Mouse (Mus musculus): ENCODE results near the gene Ttll5. TPM values are rescaled to one million over a fixed set of nuclear protein-coding genes. Genes with fewer than 3 reads are reported as not detected.

The Ttll5 gene
- polyA plus RNA-seq, 1 experiment from 2014 or later = 11.2 TPM

- no peaks in the 10 kb centered on the region for H3K4me1 ChIP-seq (replicated peaks)
- H3K36me3 ChIP-seq = peaks cover 18% of the 10 kb centered on the region; the same call in 1 of the 2 replicates
- no peak overlapping the region for H3K4me3 ChIP-seq
- H3K27ac ChIP-seq = no peak overlapping the region
- no peaks in the 10 kb centered on the region for H3K27me3 ChIP-seq
- H3K9me3 ChIP-seq (replicated peaks) = no peaks in the 10 kb centered on the region
- H3K4me2 ChIP-seq = no peak overlapping the region
- WGBS = 82% methylated on average over 7 of the region's 7 CpGs
- ATAC-seq (replicated peaks; ENCODE audit: insufficient number of reproducible peaks, insufficient read depth, low FRiP score, low read depth) = 0 out of 2 replicates have a peak, but pooled peaks have one; percentile 35
- no peak overlapping the region for H3K9ac ChIP-seq
Measured at GRCm38 (mm10) chr12:85848164-85848958, 23.9 kb downstream of the Ttll5 start.

DNA sequence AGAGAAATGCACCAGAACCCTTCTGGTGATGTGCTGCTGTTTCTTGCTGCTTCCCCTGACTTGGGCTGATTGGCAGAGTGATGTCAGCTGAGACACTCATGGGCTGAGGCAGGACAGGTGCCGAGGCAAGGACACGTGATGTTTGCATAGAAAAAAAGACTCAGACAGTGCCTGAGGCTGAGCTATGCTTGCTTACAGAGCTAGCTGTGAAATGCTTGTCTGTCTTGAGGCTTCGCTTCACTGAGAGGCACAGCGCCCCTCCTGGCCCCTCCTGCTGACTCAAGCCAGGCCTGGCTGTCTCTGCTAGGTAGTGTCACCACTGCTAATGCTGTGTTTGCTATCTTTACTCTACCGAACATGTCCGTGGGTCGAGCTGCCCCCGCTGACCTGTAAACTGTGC, 26.2 kb downstream of the Ttll5 start:
- WGBS = 71% methylated on average over 8 of the region's 8 CpGs
- Histone ChIP-seq H3K9me3 (replicated peaks) (no peaks in the 10 kb centered on the region), H3K27me3 (no peaks in the 10 kb centered on the region), H3K4me1 (replicated peaks) (0 out of 2 replicates have a peak, but pooled peaks cover 2% of the 10 kb centered on the region), H3K4me2 (no peak overlapping the region), H3K36me3 (peaks cover 12% of the 10 kb centered on the region; the same call in 1 of the 2 replicates), H3K4me3 (no peak overlapping the region), H3K27ac (no peak overlapping the region), H3K9ac (no peak overlapping the region)
- ATAC-seq (replicated peaks; ENCODE audit: insufficient number of reproducible peaks, insufficient read depth, low FRiP score, low read depth) = no peak

DNA sequence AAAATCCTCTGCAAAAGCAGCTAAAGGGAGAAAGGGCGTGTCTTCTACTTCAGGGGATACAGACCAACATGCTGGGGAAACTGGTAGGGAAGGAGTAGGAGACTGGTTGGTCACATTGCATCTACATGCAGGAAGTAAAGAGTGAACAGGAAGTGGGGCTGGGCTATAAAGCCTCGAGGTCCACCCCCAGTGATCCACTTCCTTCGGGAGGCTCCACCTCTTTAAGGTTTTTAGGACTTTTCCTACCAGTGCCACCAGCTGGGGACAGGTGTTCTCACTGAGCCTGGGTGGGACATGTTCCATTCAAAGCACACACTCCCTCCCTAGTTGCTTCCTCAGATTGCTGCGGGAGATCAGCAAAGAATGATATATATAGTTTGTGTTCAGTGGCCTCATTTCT, 29.4 kb downstream of the Ttll5 start:
- H3K36me3 ChIP-seq = peaks cover 11% of the 10 kb centered on the region; the same call in 1 of the 2 replicates
- WGBS = 74% methylated on average over 4 of the region's 4 CpGs
- 0 out of 2 replicates have a peak, but pooled peaks cover 2% of the 10 kb centered on the region for H3K4me1 ChIP-seq (replicated peaks)
- no peak overlapping the region for H3K27ac ChIP-seq
- H3K4me2 ChIP-seq = no peak overlapping the region
- no peak overlapping the region for H3K9ac ChIP-seq
- no peak for ATAC-seq (replicated peaks; ENCODE audit: insufficient number of reproducible peaks, insufficient read depth, low FRiP score, low read depth)
- H3K4me3 ChIP-seq = no peak overlapping the region
- no peaks in the 10 kb centered on the region for H3K27me3 ChIP-seq
- no peaks in the 10 kb centered on the region for H3K9me3 ChIP-seq (replicated peaks)

DNA sequence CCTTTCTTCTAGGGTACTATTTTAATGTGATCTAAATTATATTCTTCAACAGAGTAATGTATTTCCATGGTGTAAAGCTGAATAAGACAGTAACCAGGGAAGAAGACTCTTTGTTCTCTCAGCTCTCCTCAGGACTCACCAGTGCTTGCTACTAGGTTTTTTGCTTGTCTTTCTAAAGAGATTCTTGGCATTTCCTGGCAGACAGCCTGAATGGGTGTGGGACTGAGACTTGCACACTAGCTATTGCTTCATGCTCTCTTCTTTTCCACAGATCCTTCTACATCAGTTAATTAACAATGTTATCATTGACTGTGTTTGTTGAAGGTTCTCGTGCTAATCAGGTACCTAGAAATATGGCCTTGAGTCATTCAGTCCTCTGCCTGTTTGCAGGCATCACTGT, 29.8 kb downstream of the Ttll5 start:
- Histone ChIP-seq H3K4me3 (no peak overlapping the region), H3K27me3 (no peaks in the 10 kb centered on the region), H3K36me3 (peaks cover 11% of the 10 kb centered on the region; the same call in 1 of the 2 replicates), H3K4me1 (replicated peaks) (peaks cover 2% of the 10 kb centered on the region; the same call in 1 of the 2 replicates), H3K4me2 (no peak overlapping the region), H3K9ac (no peak overlapping the region), H3K27ac (no peak overlapping the region), H3K9me3 (replicated peaks) (no peaks in the 10 kb centered on the region)
- WGBS = 66% methylated on average over 1 of the region's 1 CpGs
- ATAC-seq (replicated peaks; ENCODE audit: insufficient number of reproducible peaks, insufficient read depth, low FRiP score, low read depth) = no peak

DNA sequence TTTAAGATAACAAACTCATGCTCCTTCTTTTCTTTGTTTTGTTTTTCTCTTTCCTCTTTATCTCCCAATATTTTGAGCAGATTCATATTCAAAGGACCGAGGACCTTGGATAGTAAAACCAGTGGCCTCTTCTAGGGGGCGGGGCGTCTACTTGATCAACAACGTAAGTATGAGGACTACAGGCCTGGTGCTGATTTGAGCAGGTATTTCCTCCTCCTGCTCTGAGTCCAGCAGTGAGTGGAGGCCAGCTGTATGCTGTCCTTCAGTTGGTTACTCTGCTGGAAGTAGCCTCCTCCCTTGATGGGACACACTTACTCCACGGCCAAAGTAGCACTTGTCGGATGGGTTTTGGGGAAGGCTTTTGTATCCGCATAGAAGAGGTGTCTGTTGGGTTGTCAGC, 32.8 kb downstream of the Ttll5 start:
- ATAC-seq (replicated peaks; ENCODE audit: insufficient number of reproducible peaks, insufficient read depth, low FRiP score, low read depth) = no peak
- Histone ChIP-seq H3K27me3 (no peaks in the 10 kb centered on the region), H3K4me2 (no peak overlapping the region), H3K4me1 (replicated peaks) (peaks cover 2% of the 10 kb centered on the region), H3K9me3 (replicated peaks) (no peaks in the 10 kb centered on the region), H3K27ac (no peak overlapping the region), H3K9ac (no peak overlapping the region), H3K4me3 (no peak overlapping the region), H3K36me3 (0 out of 2 replicates have a peak, but pooled peaks cover 4% of the 10 kb centered on the region)
- WGBS = 80% methylated on average over 7 of the region's 7 CpGs

DNA sequence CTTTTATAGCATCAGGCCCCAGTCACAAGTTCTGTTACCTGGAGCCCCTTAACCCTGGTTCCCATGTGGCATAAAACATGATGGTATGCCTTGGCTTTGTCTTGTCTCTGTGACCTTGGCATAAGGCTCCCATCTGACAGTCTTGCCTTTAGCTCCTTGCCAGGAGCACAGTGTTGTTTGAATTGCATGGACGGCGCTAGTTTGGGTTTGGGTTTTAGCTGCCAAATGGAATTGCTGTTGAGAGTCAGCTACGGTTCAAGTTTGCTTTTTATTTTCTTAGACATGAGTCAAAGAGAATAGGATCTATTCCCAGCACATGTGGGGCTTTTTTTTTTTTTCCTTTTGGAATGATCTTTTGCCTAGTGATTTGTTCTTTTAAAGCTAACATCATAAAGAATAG, 34.7 kb downstream of the Ttll5 start:
- 73% methylated on average over 3 of the region's 3 CpGs for WGBS
- no peaks in the 10 kb centered on the region for H3K27me3 ChIP-seq

GRCm38 (mm10) chr12:85859511-85860189, 35.2 kb downstream of the Ttll5 start:
- WGBS = 41% methylated on average over 3 of the region's 3 CpGs
- H3K9ac ChIP-seq = no peak overlapping the region
- H3K36me3 ChIP-seq = peaks cover 11% of the 10 kb centered on the region
- H3K4me1 ChIP-seq (replicated peaks) = no peaks in the 10 kb centered on the region; the same call in none of the 2 replicates
- ATAC-seq (replicated peaks; ENCODE audit: insufficient number of reproducible peaks, insufficient read depth, low FRiP score, low read depth) = 0 out of 2 replicates have a peak, but pooled peaks have one; percentile 18
- H3K27ac ChIP-seq = peak overlapping the region; percentile 3; the same call in 1 of the 2 replicates
- no peak overlapping the region for H3K4me2 ChIP-seq
- H3K9me3 ChIP-seq (replicated peaks) = no peaks in the 10 kb centered on the region
- no peak overlapping the region for H3K4me3 ChIP-seq
- H3K27me3 ChIP-seq = no peaks in the 10 kb centered on the region

More for the DNA sequence above, 34.7 kb downstream of the Ttll5 start:
- no peak overlapping the region for H3K4me2 ChIP-seq
- H3K4me1 ChIP-seq (replicated peaks) = no peaks in the 10 kb centered on the region; the same call in none of the 2 replicates
- no peak overlapping the region for H3K9ac ChIP-seq
- ATAC-seq (replicated peaks; ENCODE audit: insufficient number of reproducible peaks, insufficient read depth, low FRiP score, low read depth) = no peak
- H3K36me3 ChIP-seq = peaks cover 7% of the 10 kb centered on the region; the same call in 1 of the 2 replicates
- no peak overlapping the region for H3K4me3 ChIP-seq
- H3K9me3 ChIP-seq (replicated peaks) = no peaks in the 10 kb centered on the region
- peak overlapping the region; percentile 13; the same call in 1 of the 2 replicates for H3K27ac ChIP-seq

- H3K9ac ChIP-seq = peak overlapping the region; percentile 23; the same call in 1 of the 2 replicates
- no peaks in the 10 kb centered on the region for H3K27me3 ChIP-seq
- H3K4me2 ChIP-seq = no peak overlapping the region
- no peaks in the 10 kb centered on the region; the same call in none of the 2 replicates for H3K4me1 ChIP-seq (replicated peaks)
- no peak for ATAC-seq (replicated peaks; ENCODE audit: insufficient number of reproducible peaks, insufficient read depth, low FRiP score, low read depth)
- no peak overlapping the region for H3K27ac ChIP-seq
- H3K36me3 ChIP-seq = peaks cover 14% of the 10 kb centered on the region
- no peak overlapping the region for H3K4me3 ChIP-seq
- WGBS = 48% methylated on average over 2 of the region's 2 CpGs
- no peaks in the 10 kb centered on the region for H3K9me3 ChIP-seq (replicated peaks)
Measured at GRCm38 (mm10) chr12:85862514-85862913, 38.1 kb downstream of the Ttll5 start.

GRCm38 (mm10) chr12:85865526-85865925, 41.1 kb downstream of the Ttll5 start:
- Histone ChIP-seq H3K9ac (no peak overlapping the region), H3K4me3 (no peak overlapping the region), H3K4me1 (replicated peaks) (peaks cover 11% of the 10 kb centered on the region), H3K27ac (no peak overlapping the region), H3K27me3 (no peaks in the 10 kb centered on the region), H3K9me3 (replicated peaks) (no peaks in the 10 kb centered on the region), H3K36me3 (peaks cover 14% of the 10 kb centered on the region), H3K4me2 (no peak overlapping the region)
- ATAC-seq (replicated peaks; ENCODE audit: insufficient number of reproducible peaks, insufficient read depth, low FRiP score, low read depth) = no peak
- WGBS = 80% methylated on average over 3 of the region's 3 CpGs

DNA sequence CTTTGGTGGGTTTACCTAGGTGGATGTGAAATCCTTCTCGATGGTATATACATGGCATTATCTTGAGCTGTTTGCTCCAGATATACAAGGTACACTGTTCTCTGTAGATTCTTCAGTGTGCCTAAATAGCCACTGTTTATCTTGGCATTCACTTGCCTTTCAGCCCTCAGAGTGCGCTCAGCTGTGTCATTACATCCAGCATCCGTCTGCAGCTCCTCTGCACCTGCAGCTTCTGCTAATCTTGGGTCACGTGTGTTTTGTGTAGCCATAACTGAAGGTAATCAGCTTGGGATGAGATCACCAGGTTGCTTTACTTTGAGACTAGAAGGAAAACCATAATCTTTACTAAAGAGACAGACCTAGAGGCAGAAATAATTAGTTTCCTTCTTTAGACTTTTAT, 42.2 kb downstream of the Ttll5 start:
- no peaks in the 10 kb centered on the region for H3K9me3 ChIP-seq (replicated peaks)
- H3K4me3 ChIP-seq = no peak overlapping the region
- H3K27ac ChIP-seq = no peak overlapping the region
- peaks cover 14% of the 10 kb centered on the region for H3K36me3 ChIP-seq
- H3K4me1 ChIP-seq (replicated peaks) = peaks cover 11% of the 10 kb centered on the region
- no peak overlapping the region for H3K9ac ChIP-seq
- 59% methylated on average over 4 of the region's 4 CpGs for WGBS
- ATAC-seq (replicated peaks; ENCODE audit: insufficient number of reproducible peaks, insufficient read depth, low FRiP score, low read depth) = no peak
- H3K4me2 ChIP-seq = no peak overlapping the region
- H3K27me3 ChIP-seq = no peaks in the 10 kb centered on the region

DNA sequence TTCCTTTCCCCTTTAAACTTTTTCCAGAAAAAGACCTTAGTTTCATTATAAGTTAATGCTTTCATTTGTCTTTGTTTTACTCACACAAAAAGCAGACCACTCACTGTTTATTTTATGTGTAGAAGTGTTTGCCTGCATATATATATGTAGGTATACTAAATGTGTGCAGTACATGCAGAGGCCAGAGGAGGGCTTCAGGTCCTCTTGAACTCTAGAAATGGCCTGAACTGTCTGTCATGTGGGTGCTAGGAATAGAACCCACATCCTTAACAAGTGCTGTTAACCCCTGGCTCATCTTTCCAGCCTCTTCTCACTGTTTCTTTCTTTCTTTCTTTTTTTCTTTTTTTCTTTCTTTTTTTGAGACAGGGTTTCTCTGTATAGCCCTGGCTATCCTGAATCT, 42.7 kb downstream of the Ttll5 start:
- Histone ChIP-seq H3K9me3 (replicated peaks) (no peaks in the 10 kb centered on the region), H3K27me3 (no peaks in the 10 kb centered on the region), H3K4me3 (no peak overlapping the region), H3K4me2 (no peak overlapping the region), H3K9ac (no peak overlapping the region), H3K36me3 (peaks cover 14% of the 10 kb centered on the region), H3K27ac (no peak overlapping the region), H3K4me1 (replicated peaks) (peaks cover 11% of the 10 kb centered on the region)
- no peak for ATAC-seq (replicated peaks; ENCODE audit: insufficient number of reproducible peaks, insufficient read depth, low FRiP score, low read depth)
